Mouse (Mus musculus): ENCODE data around the gene C8b. TPM values are rescaled to one million over a fixed set of nuclear protein-coding genes. Genes with fewer than 3 reads are reported as not detected.
A peak's percentile ranks its signal among the peaks of the same experiment; 100 is the strongest.

C8b gene
- polyA plus RNA-seq, 1 experiment from 2014 or later, result not detected

DNA sequence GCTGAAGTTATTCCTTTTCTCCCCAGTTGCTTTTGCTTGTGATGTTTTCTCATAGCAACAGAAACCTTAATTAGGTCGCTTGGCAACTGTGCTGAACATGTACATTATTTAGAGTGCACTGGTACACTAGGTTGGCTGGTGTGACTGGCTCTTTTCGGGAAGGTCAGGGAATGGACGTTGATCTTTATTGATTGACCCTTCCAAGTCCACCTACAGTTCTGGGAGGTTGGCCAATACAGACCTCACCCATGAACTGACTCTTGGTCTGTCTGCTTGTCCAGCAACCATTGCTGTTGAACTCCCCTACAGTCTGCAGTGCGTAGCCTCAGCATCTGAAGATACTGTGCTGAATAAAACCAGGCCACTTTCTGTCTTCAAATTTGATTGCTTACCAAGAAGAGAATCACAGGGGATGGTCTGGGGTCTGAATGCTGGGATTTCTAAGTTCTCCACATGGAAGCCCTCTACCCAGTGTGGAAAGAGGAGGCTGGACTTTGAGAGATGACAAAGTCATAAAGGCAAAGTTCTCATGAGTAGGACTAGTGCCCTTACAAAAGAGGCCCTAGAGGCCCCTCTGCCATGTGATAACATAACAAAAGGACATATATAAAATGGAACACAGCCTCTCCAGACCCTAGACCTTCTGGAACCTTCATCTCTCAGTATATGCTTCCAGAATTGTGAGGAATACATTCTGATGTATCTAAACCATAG, 50.6 kb downstream of the C8b start:
- no peaks in the 10 kb centered on the region for H3K36me3 ChIP-seq
- no peak overlapping the region for H3K9ac ChIP-seq
- H3K4me1 ChIP-seq, result no peaks in the 10 kb centered on the region
- H3K9me3 ChIP-seq, result no peaks in the 10 kb centered on the region
- H3K27me3 ChIP-seq (replicated peaks), result no peaks in the 10 kb centered on the region
- no peak overlapping the region for H3K4me3 ChIP-seq
- WGBS, result 82% methylated on average over 4 of the region's 4 CpGs
- H3K27ac ChIP-seq, result no peak overlapping the region
- ATAC-seq (ENCODE audit: low FRiP score, low read depth), result no peak
- no peak overlapping the region for H3K4me2 ChIP-seq (replicated peaks)

GRCm38 (mm10) chr4:104817509-104817908, 51.4 kb downstream of the C8b start:
- no peaks in the 10 kb centered on the region for H3K4me1 ChIP-seq

DNA sequence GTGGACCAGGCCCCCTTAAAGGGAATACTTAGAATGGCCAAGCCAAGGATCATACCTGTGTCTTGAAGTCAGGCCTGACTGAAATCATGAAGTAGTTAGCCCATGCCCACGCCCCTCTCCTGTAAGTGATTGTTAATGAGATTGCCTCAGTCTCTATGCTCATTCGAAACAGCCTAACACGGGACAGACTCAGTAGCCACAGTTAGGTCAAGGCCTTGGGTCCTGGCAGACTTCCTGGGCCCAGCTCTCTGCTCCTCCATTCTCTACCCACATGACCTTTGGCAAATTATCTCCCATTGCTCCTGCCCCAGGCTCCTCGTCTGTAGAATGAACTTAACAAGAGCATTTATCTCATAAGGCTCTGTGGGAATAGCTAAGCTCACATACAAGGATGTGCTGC, 52.9 kb downstream of the C8b start:
- ATAC-seq (ENCODE audit: low FRiP score, low read depth), result no peak
- no peaks in the 10 kb centered on the region for H3K4me1 ChIP-seq
- no peak overlapping the region for H3K9ac ChIP-seq
- no peak overlapping the region for H3K4me3 ChIP-seq
- H3K27ac ChIP-seq, result no peak overlapping the region
- H3K36me3 ChIP-seq, result no peaks in the 10 kb centered on the region
- H3K9me3 ChIP-seq, result no peaks in the 10 kb centered on the region
- H3K27me3 ChIP-seq (replicated peaks), result no peaks in the 10 kb centered on the region
- 73% methylated on average over 4 of the region's 4 CpGs for WGBS
- no peak overlapping the region for H3K4me2 ChIP-seq (replicated peaks)

More at GRCm38 (mm10) chr4:104817509-104817908, 51.4 kb downstream of the C8b start:
- H3K27ac ChIP-seq, result no peak overlapping the region
- no peak for ATAC-seq (ENCODE audit: low FRiP score, low read depth)
- H3K9ac ChIP-seq, result no peak overlapping the region
- no peaks in the 10 kb centered on the region for H3K36me3 ChIP-seq
- H3K4me2 ChIP-seq (replicated peaks), result no peak overlapping the region
- 54% methylated on average over 2 of the region's 2 CpGs for WGBS
- H3K9me3 ChIP-seq, result no peaks in the 10 kb centered on the region
- H3K4me3 ChIP-seq, result no peak overlapping the region
- H3K27me3 ChIP-seq (replicated peaks), result no peaks in the 10 kb centered on the region

GRCm38 (mm10) chr4:104819891-104820290, 53.8 kb downstream of the C8b start:
- Histone ChIP-seq H3K9me3 (no peaks in the 10 kb centered on the region), H3K4me2 (replicated peaks) (no peak overlapping the region), H3K27me3 (replicated peaks) (no peaks in the 10 kb centered on the region), H3K4me3 (no peak overlapping the region), H3K36me3 (no peaks in the 10 kb centered on the region), H3K9ac (no peak overlapping the region), H3K4me1 (no peaks in the 10 kb centered on the region), H3K27ac (no peak overlapping the region)
- no peak for ATAC-seq (ENCODE audit: low FRiP score, low read depth)
- 83% methylated on average over 4 of the region's 4 CpGs for WGBS

DNA sequence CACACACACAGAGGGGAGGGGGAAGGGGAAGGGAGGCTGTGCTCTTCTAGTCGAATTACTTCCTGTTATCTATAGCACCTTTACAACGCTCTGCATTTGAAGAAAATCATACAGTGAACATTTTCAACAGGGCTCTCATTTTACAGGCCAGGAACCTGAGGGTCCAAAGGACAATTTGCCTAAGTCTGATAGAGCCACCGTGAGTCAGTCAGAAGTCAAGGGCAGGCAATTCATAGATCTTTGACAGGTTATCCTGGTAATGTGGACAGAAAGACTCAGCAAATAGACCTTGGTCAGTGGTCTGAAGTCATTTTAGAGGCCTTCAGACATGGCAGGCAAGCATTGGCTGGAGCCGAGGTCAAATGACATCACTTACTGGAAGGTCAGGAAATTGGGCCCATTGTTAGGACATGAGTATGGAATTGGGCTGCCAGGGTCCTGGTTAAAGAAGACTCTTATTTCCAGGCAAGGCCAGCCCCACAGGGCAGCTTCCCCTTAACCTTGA, 57.5 kb downstream of the C8b start:
- no peak for ATAC-seq (ENCODE audit: low FRiP score, low read depth)
- 84% methylated on average over 4 of the region's 4 CpGs for WGBS

DNA sequence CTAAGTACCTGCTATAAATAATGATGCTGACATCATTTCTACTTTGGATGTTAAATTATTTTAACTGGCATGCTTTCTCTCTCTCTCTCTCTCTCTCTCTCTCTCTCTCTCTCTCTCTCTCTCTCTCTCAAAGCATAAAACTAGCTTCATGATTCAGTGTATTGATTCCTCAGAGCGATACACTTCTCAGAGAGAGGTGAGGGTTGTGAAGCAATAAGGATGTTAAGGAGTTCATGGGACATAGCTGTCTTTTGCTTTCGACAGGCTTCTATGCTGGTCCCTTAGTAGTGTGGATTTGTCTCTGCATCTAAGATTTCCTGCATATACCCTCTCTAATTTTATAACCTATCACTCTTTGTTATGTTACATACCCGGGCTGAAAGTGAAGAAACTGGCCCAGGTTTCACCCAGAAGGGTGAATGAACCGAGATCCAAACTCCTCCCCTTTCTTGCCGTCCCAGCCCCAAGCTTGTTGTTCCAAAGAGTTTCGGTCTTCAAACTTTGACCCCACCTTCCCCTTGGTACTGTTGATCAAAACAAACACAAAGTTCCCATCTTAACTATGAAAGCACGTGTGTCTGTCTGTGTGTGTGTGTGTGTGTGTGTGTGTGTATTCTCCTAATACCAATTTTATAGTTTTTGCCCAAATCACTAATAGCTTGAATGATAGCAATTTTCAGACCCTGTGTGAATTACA, 58.4 kb downstream of the C8b start:
- Histone ChIP-seq H3K27ac (no peak overlapping the region), H3K4me3 (no peak overlapping the region), H3K36me3 (no peaks in the 10 kb centered on the region), H3K4me2 (replicated peaks) (no peak overlapping the region), H3K4me1 (no peaks in the 10 kb centered on the region), H3K27me3 (replicated peaks) (no peaks in the 10 kb centered on the region), H3K9me3 (no peaks in the 10 kb centered on the region), H3K9ac (no peak overlapping the region)
- ATAC-seq (ENCODE audit: low FRiP score, low read depth), result no peak
- WGBS, result 78% methylated on average over 7 of the region's 7 CpGs

More for the DNA sequence above, 57.5 kb downstream of the C8b start:
- Histone ChIP-seq H3K4me1 (no peaks in the 10 kb centered on the region), H3K27ac (no peak overlapping the region), H3K9ac (no peak overlapping the region), H3K36me3 (no peaks in the 10 kb centered on the region), H3K27me3 (replicated peaks) (no peaks in the 10 kb centered on the region), H3K4me3 (no peak overlapping the region), H3K4me2 (replicated peaks) (no peak overlapping the region), H3K9me3 (no peaks in the 10 kb centered on the region)

DNA sequence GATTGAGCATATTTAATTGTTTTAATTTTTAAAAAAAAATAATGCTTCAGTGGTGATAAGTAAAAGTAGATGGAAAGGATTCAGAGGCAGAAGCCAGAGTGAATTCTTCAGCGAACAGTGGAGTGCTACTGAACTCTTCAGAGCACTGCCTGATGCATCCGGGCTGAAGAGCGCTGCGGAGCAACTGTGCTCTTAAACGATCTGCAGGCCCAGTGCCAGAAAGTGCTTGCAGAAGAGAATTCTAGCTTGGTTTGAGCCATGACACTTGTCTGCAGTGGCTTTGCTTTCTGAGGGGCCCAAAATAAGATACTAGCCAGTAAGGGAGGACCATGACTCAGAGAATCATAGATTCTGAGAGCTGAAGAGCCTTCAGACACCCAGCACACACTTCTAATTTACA, 62.8 kb downstream of the C8b start:
- Histone ChIP-seq H3K4me3 (no peak overlapping the region), H3K9me3 (no peaks in the 10 kb centered on the region), H3K4me2 (replicated peaks) (no peak overlapping the region), H3K27me3 (replicated peaks) (no peaks in the 10 kb centered on the region), H3K9ac (no peak overlapping the region), H3K4me1 (no peaks in the 10 kb centered on the region), H3K36me3 (no peaks in the 10 kb centered on the region), H3K27ac (no peak overlapping the region)
- ATAC-seq (ENCODE audit: low FRiP score, low read depth), result no peak
- 87% methylated on average over 5 of the region's 5 CpGs for WGBS

GRCm38 (mm10) chr4:104835096-104835495, 69.0 kb downstream of the C8b start:
- Histone ChIP-seq H3K27me3 (replicated peaks) (no peaks in the 10 kb centered on the region), H3K9me3 (no peaks in the 10 kb centered on the region), H3K36me3 (no peaks in the 10 kb centered on the region), H3K4me3 (no peak overlapping the region), H3K9ac (no peak overlapping the region), H3K27ac (no peak overlapping the region), H3K4me2 (replicated peaks) (no peak overlapping the region), H3K4me1 (peaks cover 7% of the 10 kb centered on the region; the same call in 1 of the 2 replicates)
- 20% methylated on average over 5 of the region's 5 CpGs for WGBS
- peak; percentile 83 for ATAC-seq (ENCODE audit: low FRiP score, low read depth)

GRCm38 (mm10) chr4:104838342-104838741, 72.2 kb downstream of the C8b start:
- H3K9ac ChIP-seq, result no peak overlapping the region
- H3K36me3 ChIP-seq, result no peaks in the 10 kb centered on the region
- H3K27me3 ChIP-seq (replicated peaks), result no peaks in the 10 kb centered on the region
- H3K4me3 ChIP-seq, result no peak overlapping the region
- no peaks in the 10 kb centered on the region for H3K9me3 ChIP-seq
- no peak overlapping the region for H3K4me2 ChIP-seq (replicated peaks)
- ATAC-seq (ENCODE audit: low FRiP score, low read depth), result no peak
- H3K4me1 ChIP-seq, result peaks cover 7% of the 10 kb centered on the region; the same call in 1 of the 2 replicates
- H3K27ac ChIP-seq, result no peak overlapping the region
- 90% methylated on average over 2 of the region's 2 CpGs for WGBS

GRCm38 (mm10) chr4:104842204-104842603, 76.1 kb downstream of the C8b start:
- Histone ChIP-seq H3K9me3 (no peaks in the 10 kb centered on the region), H3K9ac (no peak overlapping the region), H3K4me3 (no peak overlapping the region), H3K27ac (no peak overlapping the region), H3K4me1 (no peaks in the 10 kb centered on the region), H3K27me3 (replicated peaks) (no peaks in the 10 kb centered on the region), H3K36me3 (no peaks in the 10 kb centered on the region), H3K4me2 (replicated peaks) (no peak overlapping the region)
- no peak for ATAC-seq (ENCODE audit: low FRiP score, low read depth)
- 89% methylated on average over 5 of the region's 5 CpGs for WGBS

- H3K27ac ChIP-seq, result no peak overlapping the region
- WGBS, result 42% methylated on average over 4 of the region's 4 CpGs
- ATAC-seq (ENCODE audit: low FRiP score, low read depth), result no peak
Observed at GRCm38 (mm10) chr4:104843546-104843945, 77.4 kb downstream of the C8b start.

More at GRCm38 (mm10) chr4:104843546-104843945, 77.4 kb downstream of the C8b start:
- no peak overlapping the region for H3K4me2 ChIP-seq (replicated peaks)
- no peaks in the 10 kb centered on the region for H3K9me3 ChIP-seq
- no peaks in the 10 kb centered on the region for H3K4me1 ChIP-seq
- H3K9ac ChIP-seq, result no peak overlapping the region
- no peaks in the 10 kb centered on the region for H3K27me3 ChIP-seq (replicated peaks)
- no peak overlapping the region for H3K4me3 ChIP-seq
- no peaks in the 10 kb centered on the region for H3K36me3 ChIP-seq
